Comparison of ENCODE assay signal across 11 mouse cellular contexts in genomic region chr12:45670246-45670873, GRCm38 (mm10).
DNase-seq lines count a peak whose midpoint lies in the region; ATAC-seq and TF ChIP-seq lines count a peak whose summit lies in the region.
"Had no signal": no experiment of that assay in that cellular context is flagged by ENCODE, and none has a peak within 500 bp of the region (broad histone marks: within the 10 kb centered on the region; RNA-seq: fewer than 3 reads in every experiment).

No protein-coding gene starts in this region.

- no peak overlapping the region for H3K4me3 ChIP-seq in kidney, postnatal 0 days (replicated peaks; ENCODE audit: low read depth, low read length)
- H3K4me3 ChIP-seq in hindbrain, embryonic 12.5 days, result no peak overlapping the region
- no peak overlapping the region for H3K4me3 ChIP-seq in midbrain, embryonic 10.5 days
- H3K4me3 ChIP-seq in thymus, adult 2 months (ENCODE audit: control insufficient read depth, insufficient read depth, low read length), result no peak overlapping the region
- H3K4me3 ChIP-seq: heart, embryonic 13.5 days had no signal

- intact Hi-C loops in left cerebral cortex, postnatal 25 days (cut with DNase I), result no loop called here

- peak; percentile 35 for DNase-seq in kidney, postnatal 0 days (ENCODE audit: low spot score)
- no peak for DNase-seq in kidney, adult 18-20 months
- no peak for DNase-seq in midbrain, embryonic 10.5 days (ENCODE audit: low spot score)
- no peak for DNase-seq in thymus, adult 2 months
- DNase-seq in left cerebral cortex, postnatal 25 days (ENCODE audit: low spot score in 2 of 2), result no peak
- DNase-seq in ovary, postnatal 10 days (ENCODE audit: low spot score), result no peak
- DNase-seq: cerebellum, postnatal 25 days had no signal

- H3K9me3 ChIP-seq in kidney, postnatal 0 days (replicated peaks; ENCODE audit: low read length), result no peaks in the 10 kb centered on the region
- no peaks in the 10 kb centered on the region for H3K9me3 ChIP-seq in hindbrain, embryonic 12.5 days (replicated peaks)
- no peaks in the 10 kb centered on the region for H3K9me3 ChIP-seq in midbrain, embryonic 10.5 days (replicated peaks)
- H3K9me3 ChIP-seq: heart, embryonic 13.5 days had no signal

- no peak; the same call in 1 of the 2 replicates for ATAC-seq in kidney, postnatal 0 days (replicated peaks; ENCODE audit: low FRiP score, low read depth)
- ATAC-seq in hindbrain, embryonic 12.5 days (ENCODE audit: low FRiP score), result peak; percentile 74
- ATAC-seq: inflammation-experienced regulatory T-cells, adult 6 months had no signal

- WGBS in kidney, postnatal 0 days, result 27% methylated on average over 6 of the region's 6 CpGs
- 75% methylated on average over 6 of the region's 6 CpGs for WGBS in hindbrain, embryonic 12.5 days
- WGBS in midbrain, embryonic 10.5 days, result 81% methylated on average over 6 of the region's 6 CpGs
- 87% methylated on average over 6 of the region's 6 CpGs for WGBS in thymus, adult 2 months

- no peak overlapping the region for H3K4me2 ChIP-seq in kidney, postnatal 0 days (ENCODE audit: low read length)
- no peak overlapping the region for H3K4me2 ChIP-seq in hindbrain, embryonic 12.5 days (replicated peaks)
- H3K4me2 ChIP-seq: heart, embryonic 13.5 days had no signal

- H3K4me1 ChIP-seq in kidney, postnatal 0 days (replicated peaks; ENCODE audit: insufficient read depth, low read length), result no peaks in the 10 kb centered on the region
- peaks cover 13% of the 10 kb centered on the region; the same call in 1 of the 2 replicates for H3K4me1 ChIP-seq in hindbrain, embryonic 12.5 days
- peaks cover 8% of the 10 kb centered on the region; the same call in 1 of the 2 replicates for H3K4me1 ChIP-seq in midbrain, embryonic 10.5 days
- H3K4me1 ChIP-seq in thymus, adult 2 months (replicated peaks; ENCODE audit: control insufficient read depth, insufficient read depth, low read length), result no peaks in the 10 kb centered on the region
- H3K4me1 ChIP-seq: heart, embryonic 13.5 days had no signal

- no peak for TF ChIP-seq CTCF in kidney, postnatal 0 days (IDR thresholded peaks at IDR 0.05; ENCODE audit: low read depth)
- no peak for TF ChIP-seq CTCF in thymus, adult 2 months (IDR thresholded peaks at IDR 0.05; ENCODE audit: borderline replicate concordance, control insufficient read depth, extremely low read depth, insufficient read depth, low read length, poor library complexity)

- H3K27me3 ChIP-seq in kidney, postnatal 0 days (ENCODE audit: insufficient read depth, low read length), result no peaks in the 10 kb centered on the region
- H3K27me3 ChIP-seq in hindbrain, embryonic 12.5 days, result no peaks in the 10 kb centered on the region
- H3K27me3 ChIP-seq in midbrain, embryonic 10.5 days (ENCODE audit: low read depth, poor library complexity, severe bottlenecking), result no peaks in the 10 kb centered on the region
- no peaks in the 10 kb centered on the region for H3K27me3 ChIP-seq in thymus, adult 2 months (ENCODE audit: control insufficient read depth, insufficient read depth, low read length)
- H3K27me3 ChIP-seq: heart, embryonic 13.5 days had no signal

- H3K9ac ChIP-seq in kidney, postnatal 0 days (ENCODE audit: low read depth, low read length), result no peak overlapping the region
- no peak overlapping the region for H3K9ac ChIP-seq in hindbrain, embryonic 12.5 days
- H3K9ac ChIP-seq: heart, embryonic 13.5 days had no signal

- H3K36me3 ChIP-seq in kidney, postnatal 0 days (ENCODE audit: insufficient read depth, low read length), result no peaks in the 10 kb centered on the region
- no peaks in the 10 kb centered on the region for H3K36me3 ChIP-seq in hindbrain, embryonic 12.5 days
- H3K36me3 ChIP-seq in midbrain, embryonic 10.5 days, result no peaks in the 10 kb centered on the region
- H3K36me3 ChIP-seq in thymus, adult 2 months (ENCODE audit: control insufficient read depth, insufficient read depth, low read length), result no peaks in the 10 kb centered on the region
- H3K36me3 ChIP-seq: heart, embryonic 13.5 days had no signal

- no peak for TF ChIP-seq POLR2A in thymus, adult 2 months (IDR thresholded peaks at IDR 0.05; ENCODE audit: control insufficient read depth, extremely low read depth, insufficient read depth, low read length, poor library complexity)

- H3K27ac ChIP-seq in kidney, postnatal 0 days, result no peak overlapping the region
- peak overlapping the region; percentile 71 for H3K27ac ChIP-seq in hindbrain, embryonic 12.5 days
- H3K27ac ChIP-seq in midbrain, embryonic 10.5 days (replicated peaks), result 0 out of 2 replicates have a peak overlapping the region, but pooled peaks have one; percentile 20
- no peak overlapping the region for H3K27ac ChIP-seq in thymus, adult 2 months (ENCODE audit: control insufficient read depth, insufficient read depth, low read length)
- H3K27ac ChIP-seq: heart, embryonic 13.5 days; macrophage had no signal

Comparison
In these comparisons a context has a peak if more than half of its experiments do, and no peak if none do; other contexts are left out.
1. H3K27ac ChIP-seq: peak in hindbrain, embryonic 12.5 days (single experiment) and midbrain, embryonic 10.5 days (single experiment); none in kidney, postnatal 0 days (single experiment) and thymus, adult 2 months (single experiment).